Mouse (Mus musculus) myocyte (in vitro differentiated cells): ENCODE results near the gene Srek1ip1. TPM values are rescaled to one million over a fixed set of nuclear protein-coding genes. Genes with fewer than 3 reads are reported as not detected.

Experiments used
- H3K27me3 ChIP-seq: one replicate; pipeline ENCODE4 v1.6.1; 2011; ENCODE audit not compliant: control insufficient read depth, insufficient read depth, insufficient read length
- H3K36me3 ChIP-seq: one replicate; pipeline ENCODE4 v1.6.1; 2011; ENCODE audit not compliant: control insufficient read depth, insufficient read depth
- H3K4me2 ChIP-seq: one replicate; pipeline ENCODE4 v1.6.1; 2011; ENCODE audit warnings: low read depth, control low read depth
- H3K4me3 ChIP-seq: one replicate; pipeline ENCODE4 v1.5.1; 2011; ENCODE audit warnings: mild to moderate bottlenecking, control low read depth, moderate library complexity
- H3K79me2 ChIP-seq: one replicate; pipeline ENCODE4 v1.6.1; 2011; ENCODE audit not compliant: control insufficient read depth, insufficient read depth
- H3ac ChIP-seq: one replicate; pipeline ENCODE4 v1.6.1; 2011; ENCODE audit not compliant: control insufficient read depth, insufficient read length
- CEBPB ChIP-seq: IDR thresholded peaks from 2 replicates; pipeline ENCODE4 v1.6.1; 2011; ENCODE audit warnings: mild to moderate bottlenecking, moderate library complexity; ENCODE audit not compliant: poor library complexity, insufficient read depth, severe bottlenecking
- E2F4 ChIP-seq: IDR thresholded peaks from one replicate; pipeline ENCODE4 v1.6.1; 2011; ENCODE audit warnings: mild to moderate bottlenecking, control low read depth, moderate library complexity; ENCODE audit not compliant: insufficient read depth
- MAX ChIP-seq: IDR thresholded peaks from one replicate; pipeline ENCODE4 v1.6.1; 2011; ENCODE audit warnings: low read depth, mild to moderate bottlenecking, control low read depth
- MYOD1 ChIP-seq, 3 experiments: IDR thresholded peaks; one replicate each; pipeline ENCODE4 v1.6.1; 2011; ENCODE audit warnings: control low read depth in 2 of 3, low read depth in 2 of 3, mild to moderate bottlenecking in 2 of 3, moderate library complexity in 1 of 3; ENCODE audit not compliant: insufficient read length in 2 of 3, control insufficient read depth in 1 of 3
- MYOG ChIP-seq, 3 experiments: IDR thresholded peaks; one replicate each; pipeline ENCODE4 v1.6.1; 2011; ENCODE audit warnings: control low read depth in 2 of 3, low read depth in 2 of 3, mild to moderate bottlenecking in 2 of 3; ENCODE audit not compliant: insufficient read length in 2 of 3, control insufficient read depth in 1 of 3, insufficient read depth in 1 of 3
- POLR2A ChIP-seq: IDR thresholded peaks from one replicate; pipeline ENCODE4 v1.6.1; 2011; ENCODE audit warnings: low read depth, mild to moderate bottlenecking, control low read depth, moderate library complexity; ENCODE audit not compliant: insufficient read length
- POLR2AphosphoS2 ChIP-seq: IDR thresholded peaks from one replicate; pipeline ENCODE4 v1.6.1; 2011; ENCODE audit warnings: low read depth, control low read depth; ENCODE audit not compliant: insufficient read length
- REST ChIP-seq: IDR thresholded peaks from one replicate; pipeline ENCODE4 v1.6.1; 2011; ENCODE audit warnings: mild to moderate bottlenecking, control low read depth, moderate library complexity; ENCODE audit not compliant: insufficient read depth, insufficient read length
- SRF ChIP-seq: IDR thresholded peaks from one replicate; pipeline ENCODE4 v1.6.1; 2011; ENCODE audit warnings: low read depth; ENCODE audit not compliant: control insufficient read depth, insufficient read length
- TCF12 ChIP-seq: IDR thresholded peaks from one replicate; pipeline ENCODE4 v1.6.1; 2011; ENCODE audit warnings: mild to moderate bottlenecking, control low read depth; ENCODE audit not compliant: poor library complexity, insufficient read depth, severe bottlenecking
- TCF3 ChIP-seq: IDR thresholded peaks from one replicate; pipeline ENCODE4 v1.6.1; 2011; ENCODE audit warnings: low read depth, control low read depth; ENCODE audit not compliant: insufficient read length
- USF1 ChIP-seq: IDR thresholded peaks from one replicate; pipeline ENCODE4 v1.6.1; 2011; ENCODE audit warnings: low read depth, mild to moderate bottlenecking, control low read depth, moderate library complexity
- polyA plus RNA-seq: library from polyadenylated mRNA; unstranded; fragments of >200 nt; fragmentation: generic; extraction: Trizol; gene quantifications from one replicate; pipeline ENCODE4 v1.2.1, GENCODE M21; 2012; ENCODE audit warnings: missing spikeins

The Srek1ip1 gene
- polyA plus RNA-seq, 1 experiment = 7.2 TPM

- no peak overlapping the region for H3K4me2 ChIP-seq
- H3K27me3 ChIP-seq = no peaks in the 10 kb centered on the region
- no peak overlapping the region for H3K4me3 ChIP-seq
- no peaks in the 10 kb centered on the region for H3K79me2 ChIP-seq
- H3ac ChIP-seq = no peak overlapping the region
- no peak for TF ChIP-seq USF1
- no peak for TF ChIP-seq POLR2A
- peaks cover 43% of the 10 kb centered on the region for H3K36me3 ChIP-seq
Observed at GRCm38 (mm10) chr13:104837628-104838027, 45.3 kb downstream of the Srek1ip1 start.

GRCm38 (mm10) chr13:104841937-104842336 lies 49.7 kb downstream of the Srek1ip1 start:
- no peak overlapping the region for H3ac ChIP-seq
- no peak overlapping the region for H3K4me3 ChIP-seq
- no peaks in the 10 kb centered on the region for H3K27me3 ChIP-seq
- H3K79me2 ChIP-seq = no peaks in the 10 kb centered on the region
- peaks cover 18% of the 10 kb centered on the region for H3K36me3 ChIP-seq
- no peak overlapping the region for H3K4me2 ChIP-seq
- TF ChIP-seq SRF (no peak), USF1 (no peak), POLR2A (no peak), CEBPB (no peak), E2F4 (no peak), TCF3 (no peak), TCF12 (no peak), MYOD1 (IDR thresholded peaks at IDR 0.05; ENCODE audit: control insufficient read depth in 1 of 3, insufficient read length in 2 of 3, low read depth in 2 of 3) (no peak), MAX (no peak), REST (no peak), POLR2AphosphoS2 (no peak), MYOG (IDR thresholded peaks at IDR 0.05; ENCODE audit: control insufficient read depth in 1 of 3, insufficient read depth in 1 of 3, insufficient read length in 2 of 3, low read depth in 2 of 3) (no peak)

GRCm38 (mm10) chr13:104843295-104844089 lies 51.2 kb downstream of the Srek1ip1 start:
- H3K36me3 ChIP-seq = peaks cover 5% of the 10 kb centered on the region
- no peak overlapping the region for H3ac ChIP-seq
- TF ChIP-seq SRF (no peak), POLR2AphosphoS2 (no peak), MYOG (IDR thresholded peaks at IDR 0.05; ENCODE audit: control insufficient read depth in 1 of 3, insufficient read depth in 1 of 3, insufficient read length in 2 of 3, low read depth in 2 of 3) (no peak), TCF12 (no peak), E2F4 (no peak), MAX (no peak), MYOD1 (IDR thresholded peaks at IDR 0.05; ENCODE audit: control insufficient read depth in 1 of 3, insufficient read length in 2 of 3, low read depth in 2 of 3) (no peak), POLR2A (no peak), USF1 (no peak), TCF3 (no peak), REST (no peak), CEBPB (no peak)
- no peaks in the 10 kb centered on the region for H3K27me3 ChIP-seq
- no peak overlapping the region for H3K4me3 ChIP-seq
- no peak overlapping the region for H3K4me2 ChIP-seq
- no peaks in the 10 kb centered on the region for H3K79me2 ChIP-seq

- no peak overlapping the region for H3K4me3 ChIP-seq
- H3K79me2 ChIP-seq = no peaks in the 10 kb centered on the region
- H3K36me3 ChIP-seq = no peaks in the 10 kb centered on the region
- no peak overlapping the region for H3ac ChIP-seq
- H3K4me2 ChIP-seq = no peak overlapping the region
- no peak for TF ChIP-seq POLR2AphosphoS2
- peaks cover 12% of the 10 kb centered on the region for H3K27me3 ChIP-seq
Observed at GRCm38 (mm10) chr13:104853645-104854044, 61.4 kb downstream of the Srek1ip1 start.

- no peaks in the 10 kb centered on the region for H3K36me3 ChIP-seq
- no peak within 1 kb of the TSS for H3ac ChIP-seq
- H3K79me2 ChIP-seq = no peaks in the 10 kb centered on the region
- no peak within 1 kb of the TSS for H3K4me3 ChIP-seq
- H3K27me3 ChIP-seq = peaks cover 26% of the 10 kb centered on the region
- peak within 1 kb of the TSS; percentile 58 for H3K4me2 ChIP-seq
- TF ChIP-seq CEBPB (no peak), E2F4 (no peak), SRF (no peak), REST (no peak)
Observed at GRCm38 (mm10) chr13:104863127-104863979, 71.1 kb downstream of the Srek1ip1 start, which contains the start of gene Shisal2b. Gene Shisal2b, minus strand, starts transcription at chr13:104863893.
